Mouse (Mus musculus): ENCODE measurements around the gene Cct7. TPM values are rescaled to one million over a fixed set of nuclear protein-coding genes. Genes with fewer than 3 reads are reported as not detected.

Cct7 gene
- polyA plus RNA-seq, 2 experiments = 247 to 417 TPM

GRCm38 (mm10) chr6:85501571-85502102, 50.3 kb downstream of the Cct7 start:
- peak overlapping the region; percentile 67 for H3K4me3 ChIP-seq (replicated peaks; ENCODE audit: low read length)
- peaks cover 7% of the 10 kb centered on the region; the same call in 1 of the 2 replicates for H3K27me3 ChIP-seq (ENCODE audit: control insufficient read depth, insufficient read depth, low read length)
- peak overlapping the region; percentile 94 for H3K4me2 ChIP-seq (replicated peaks; ENCODE audit: low read depth, low read length, severe bottlenecking)
- WGBS = 12% methylated on average over 6 of the region's 6 CpGs
- H3K27ac ChIP-seq (replicated peaks; ENCODE audit: low read depth, low read length) = no peak overlapping the region
- DNase-seq (ENCODE audit: low spot score) (no peak), ATAC-seq (ENCODE audit: low FRiP score, low read depth) (no peak)
- no peaks in the 10 kb centered on the region for H3K36me3 ChIP-seq (ENCODE audit: control insufficient read depth, insufficient read depth, low read length)
- TF ChIP-seq POLR2A (IDR thresholded peaks at IDR 0.05; ENCODE audit: borderline replicate concordance, extremely low read depth, insufficient read depth, insufficient read length) = no peak
- no peak overlapping the region for H3K9ac ChIP-seq (ENCODE audit: low read depth, low read length, severe bottlenecking)
- peaks cover 6% of the 10 kb centered on the region; the same call in 1 of the 2 replicates for H3K4me1 ChIP-seq (ENCODE audit: control insufficient read depth, insufficient read depth, low read length)
- no peaks in the 10 kb centered on the region for H3K9me3 ChIP-seq (ENCODE audit: control insufficient read depth, low read length)

DNA sequence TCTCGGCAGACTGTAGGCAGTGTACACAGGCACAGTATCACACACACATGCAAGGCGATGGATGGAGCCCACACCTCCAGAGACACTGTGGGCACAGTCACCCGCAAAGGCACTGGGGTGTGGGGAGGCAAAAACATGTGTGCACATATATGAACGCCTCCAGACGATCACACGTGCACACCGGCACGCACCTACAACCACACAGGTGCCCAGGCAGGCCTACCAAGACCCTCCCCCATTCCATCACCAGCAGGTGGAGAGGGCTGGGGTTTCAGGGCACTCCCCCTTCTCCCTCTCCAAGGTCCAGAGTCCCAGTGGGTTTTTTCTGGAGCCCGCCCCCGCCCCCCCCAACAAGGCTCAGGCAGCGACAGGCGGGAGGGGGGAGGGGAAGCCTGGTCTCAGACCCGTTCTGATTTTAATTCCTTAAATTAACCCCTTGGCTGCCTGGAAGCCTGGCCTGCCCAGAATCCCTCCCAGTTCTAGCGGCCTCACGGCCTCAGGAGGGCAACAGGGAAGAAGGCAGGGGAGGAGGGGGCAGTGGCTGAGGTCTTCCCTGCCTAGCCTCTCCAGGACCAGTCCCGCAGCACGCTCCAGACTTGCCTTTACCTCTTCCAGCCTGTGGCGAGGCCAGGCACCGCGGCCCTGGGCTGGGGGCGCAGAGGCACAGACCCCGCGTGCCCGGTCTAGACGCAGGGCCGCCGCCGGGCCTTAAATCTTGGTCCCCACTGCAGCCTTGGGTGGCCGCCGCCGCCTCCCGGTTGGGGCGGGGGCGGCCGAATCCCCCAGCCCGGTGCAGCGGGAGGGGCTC, 51.0 kb downstream of the Cct7 start:
- H3K4me2 ChIP-seq (replicated peaks; ENCODE audit: low read depth, low read length, severe bottlenecking) = peak overlapping the region; percentile 94
- H3K27ac ChIP-seq (replicated peaks; ENCODE audit: low read depth, low read length) = no peak overlapping the region
- WGBS = under 1% methylated on average over 25 of the region's 37 CpGs
- H3K36me3 ChIP-seq (ENCODE audit: control insufficient read depth, insufficient read depth, low read length) = no peaks in the 10 kb centered on the region
- H3K4me3 ChIP-seq (replicated peaks; ENCODE audit: low read length) = peak overlapping the region; percentile 67
- TF ChIP-seq POLR2A (IDR thresholded peaks at IDR 0.05; ENCODE audit: borderline replicate concordance, extremely low read depth, insufficient read depth, insufficient read length) = no peak
- peaks cover 6% of the 10 kb centered on the region; the same call in 1 of the 2 replicates for H3K4me1 ChIP-seq (ENCODE audit: control insufficient read depth, insufficient read depth, low read length)
- ATAC-seq (ENCODE audit: low FRiP score, low read depth) (peak; percentile 69), DNase-seq (ENCODE audit: low spot score) (no peak)
- no peaks in the 10 kb centered on the region for H3K9me3 ChIP-seq (ENCODE audit: control insufficient read depth, low read length)
- peaks cover 10% of the 10 kb centered on the region; the same call in 1 of the 2 replicates for H3K27me3 ChIP-seq (ENCODE audit: control insufficient read depth, insufficient read depth, low read length)
- H3K9ac ChIP-seq (ENCODE audit: low read depth, low read length, severe bottlenecking) = peak overlapping the region; percentile 71

- peaks cover 10% of the 10 kb centered on the region; the same call in 1 of the 2 replicates for H3K27me3 ChIP-seq (ENCODE audit: control insufficient read depth, insufficient read depth, low read length)
- WGBS = 3% methylated on average over 7 of the region's 22 CpGs
- H3K9me3 ChIP-seq (ENCODE audit: control insufficient read depth, low read length) = no peaks in the 10 kb centered on the region
- H3K27ac ChIP-seq (replicated peaks; ENCODE audit: low read depth, low read length) = no peak within 1 kb of the TSS
- H3K36me3 ChIP-seq (ENCODE audit: control insufficient read depth, insufficient read depth, low read length) = no peaks in the 10 kb centered on the region
- no peak for TF ChIP-seq POLR2A (IDR thresholded peaks at IDR 0.05; ENCODE audit: borderline replicate concordance, extremely low read depth, insufficient read depth, insufficient read length)
- H3K4me3 ChIP-seq (replicated peaks; ENCODE audit: low read length) = peak within 1 kb of the TSS; percentile 67
- H3K4me2 ChIP-seq (replicated peaks; ENCODE audit: low read depth, low read length, severe bottlenecking) = peak within 1 kb of the TSS; percentile 94
- peak within 1 kb of the TSS; percentile 71 for H3K9ac ChIP-seq (ENCODE audit: low read depth, low read length, severe bottlenecking)
- ATAC-seq (ENCODE audit: low FRiP score, low read depth) (peak; percentile 83), DNase-seq (ENCODE audit: low spot score) (peak; percentile 38)
- H3K4me1 ChIP-seq (ENCODE audit: control insufficient read depth, insufficient read depth, low read length) = peaks cover 6% of the 10 kb centered on the region; the same call in 1 of the 2 replicates
These were observed 51.6 kb downstream of the Cct7 start, which contains the start of gene Fbxo41 for GRCm38 (mm10) chr6:85502911-85503250. TSS of gene Fbxo41 (minus strand) at chr6:85502994.

DNA sequence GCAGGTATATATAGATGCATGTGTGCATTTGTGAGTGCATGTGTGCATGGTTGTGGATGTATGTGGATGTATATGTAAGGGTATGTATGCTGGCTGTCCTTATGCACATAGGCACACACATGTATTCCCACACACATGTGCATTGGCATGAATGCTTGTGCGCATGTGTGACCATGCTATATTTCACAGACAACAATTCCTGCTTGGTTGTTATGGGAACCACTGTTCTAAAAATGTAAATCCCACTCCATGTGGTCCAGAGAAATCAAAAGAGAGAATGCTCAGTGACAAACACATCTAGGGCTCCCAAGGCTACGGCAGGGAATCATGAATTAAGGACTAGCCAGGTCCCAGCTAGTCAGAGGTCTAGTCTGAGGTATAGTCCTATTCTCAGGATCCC, 53.6 kb downstream of the Cct7 start:
- TF ChIP-seq POLR2A (IDR thresholded peaks at IDR 0.05; ENCODE audit: borderline replicate concordance, extremely low read depth, insufficient read depth, insufficient read length) = no peak
- 79% methylated on average over 2 of the region's 2 CpGs for WGBS
- Histone ChIP-seq H3K4me2 (replicated peaks; ENCODE audit: low read depth, low read length, severe bottlenecking) (no peak overlapping the region), H3K27me3 (ENCODE audit: control insufficient read depth, insufficient read depth, low read length) (peaks cover 14% of the 10 kb centered on the region; the same call in 1 of the 2 replicates), H3K9me3 (ENCODE audit: control insufficient read depth, low read length) (no peaks in the 10 kb centered on the region), H3K9ac (ENCODE audit: low read depth, low read length, severe bottlenecking) (no peak overlapping the region), H3K27ac (replicated peaks; ENCODE audit: low read depth, low read length) (no peak overlapping the region), H3K36me3 (ENCODE audit: control insufficient read depth, insufficient read depth, low read length) (no peaks in the 10 kb centered on the region), H3K4me1 (ENCODE audit: control insufficient read depth, insufficient read depth, low read length) (peaks cover 6% of the 10 kb centered on the region; the same call in 1 of the 2 replicates), H3K4me3 (replicated peaks; ENCODE audit: low read length) (no peak overlapping the region)
- DNase-seq (ENCODE audit: low spot score) (no peak), ATAC-seq (ENCODE audit: low FRiP score, low read depth) (no peak)

DNA sequence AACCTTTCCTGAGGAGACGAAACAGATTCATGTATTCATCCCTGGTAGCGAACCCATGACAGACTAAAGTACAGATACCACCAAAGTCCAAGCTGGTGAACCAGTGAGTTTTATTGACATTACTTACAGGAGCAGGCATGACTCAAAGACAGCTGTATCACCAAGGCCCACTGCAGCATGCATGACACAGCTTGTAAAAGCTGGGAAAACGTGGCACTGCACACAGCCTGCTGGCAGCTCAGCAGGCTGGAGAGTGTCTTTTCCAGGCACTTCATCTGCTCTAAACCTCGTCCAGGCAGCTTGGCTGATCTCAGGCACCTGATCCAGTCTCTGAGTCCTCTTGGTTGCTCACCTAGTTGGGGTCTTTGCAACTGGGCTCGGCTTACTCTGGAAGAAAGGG, 57.3 kb downstream of the Cct7 start:
- Histone ChIP-seq H3K27ac (replicated peaks; ENCODE audit: low read depth, low read length) (no peak overlapping the region), H3K27me3 (ENCODE audit: control insufficient read depth, insufficient read depth, low read length) (peaks cover 48% of the 10 kb centered on the region)
- 47% methylated on average over 5 of the region's 5 CpGs for WGBS

More for the DNA sequence above, 57.3 kb downstream of the Cct7 start:
- DNase-seq (ENCODE audit: low spot score) (no peak), ATAC-seq (ENCODE audit: low FRiP score, low read depth) (no peak)
- peaks cover 20% of the 10 kb centered on the region for H3K4me1 ChIP-seq (ENCODE audit: control insufficient read depth, insufficient read depth, low read length)
- H3K4me2 ChIP-seq (replicated peaks; ENCODE audit: low read depth, low read length, severe bottlenecking) = no peak overlapping the region
- H3K36me3 ChIP-seq (ENCODE audit: control insufficient read depth, insufficient read depth, low read length) = no peaks in the 10 kb centered on the region
- no peak overlapping the region for H3K4me3 ChIP-seq (replicated peaks; ENCODE audit: low read length)
- H3K9me3 ChIP-seq (ENCODE audit: control insufficient read depth, low read length) = no peaks in the 10 kb centered on the region
- H3K9ac ChIP-seq (ENCODE audit: low read depth, low read length, severe bottlenecking) = no peak overlapping the region
- TF ChIP-seq POLR2A (IDR thresholded peaks at IDR 0.05; ENCODE audit: borderline replicate concordance, extremely low read depth, insufficient read depth, insufficient read length) = no peak

All from limb, embryonic 14.5 days (tissue).